Comparison of ENCODE assay signal across 21 mouse cellular contexts in the genomic region with DNA sequence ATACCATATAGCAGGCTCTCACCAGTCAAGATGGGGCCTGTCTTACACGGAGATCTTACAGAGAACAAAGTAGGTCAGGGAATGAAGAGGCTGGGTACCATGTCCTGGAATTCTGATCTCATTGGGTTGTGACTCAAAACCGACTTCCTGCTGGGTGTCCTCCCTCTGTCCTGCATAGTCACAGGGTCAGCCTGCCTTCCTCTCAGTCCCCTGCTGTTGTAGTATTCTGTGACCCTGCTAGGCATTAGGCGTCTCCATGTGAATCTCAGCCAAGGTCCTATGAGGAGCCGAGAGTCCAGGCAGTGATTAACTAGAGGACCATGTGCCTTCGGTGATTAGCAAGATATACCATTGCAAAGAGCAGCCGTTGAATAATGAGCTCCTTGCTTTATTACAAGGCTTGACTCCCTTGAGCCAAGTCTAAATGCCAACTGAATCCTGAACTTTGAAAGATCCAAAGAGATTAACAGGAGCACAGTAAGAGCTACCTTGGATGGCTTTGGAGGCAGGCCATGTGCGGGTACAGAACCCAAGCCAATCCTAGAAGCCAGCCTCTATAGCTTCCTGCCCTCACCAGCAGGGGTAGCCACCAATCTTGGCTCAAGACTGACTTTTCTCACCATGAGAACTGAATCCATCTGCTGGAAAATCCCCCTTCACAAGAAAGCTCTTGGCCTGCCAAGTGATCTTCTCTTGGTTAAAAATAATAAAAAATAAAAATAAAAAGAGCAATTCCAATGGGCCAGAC.
DNase-seq lines count a peak whose midpoint lies in the region; ATAC-seq lines count a peak whose summit lies in the region.
"Had no signal": no experiment of that assay in that cellular context is flagged by ENCODE, and none has a peak within 500 bp of the region (broad histone marks: within the 10 kb centered on the region; RNA-seq: fewer than 3 reads in every experiment).

No protein-coding gene starts in this region.

- no peak overlapping the region for H3K27ac ChIP-seq in heart, embryonic 12.5 days (ENCODE audit: poor library complexity, severe bottlenecking)
- H3K27ac ChIP-seq: embryonic facial prominence, embryonic 12.5 days; forebrain, embryonic 12.5 days; heart, adult 2 months; left cerebral cortex, adult 2 months; limb, embryonic 10.5 days had no signal

- no peaks in the 10 kb centered on the region for H3K27me3 ChIP-seq in heart, embryonic 12.5 days (replicated peaks)
- H3K27me3 ChIP-seq: embryonic facial prominence, embryonic 12.5 days; forebrain, embryonic 12.5 days had no signal

- WGBS in heart, embryonic 12.5 days = 71% methylated on average over 7 of the region's 7 CpGs

- H3K9ac ChIP-seq in heart, embryonic 12.5 days = no peak overlapping the region
- H3K9ac ChIP-seq: embryonic facial prominence, embryonic 12.5 days; forebrain, embryonic 12.5 days had no signal

- no peak for ATAC-seq in heart, embryonic 12.5 days (ENCODE audit: insufficient number of reproducible peaks, low FRiP score)
- ATAC-seq: hindbrain, embryonic 16.5 days; intestine, embryonic 16.5 days had no signal

- no peaks in the 10 kb centered on the region for H3K36me3 ChIP-seq in heart, embryonic 12.5 days
- H3K36me3 ChIP-seq: embryonic facial prominence, embryonic 12.5 days; forebrain, embryonic 12.5 days; limb, embryonic 10.5 days had no signal

- H3K4me1 ChIP-seq in heart, embryonic 12.5 days (replicated peaks) = peaks cover 14% of the 10 kb centered on the region
- H3K4me1 ChIP-seq: embryonic facial prominence, embryonic 12.5 days; forebrain, embryonic 12.5 days; limb, embryonic 10.5 days had no signal

- no peak overlapping the region for H3K4me2 ChIP-seq in heart, embryonic 12.5 days
- H3K4me2 ChIP-seq: embryonic facial prominence, embryonic 12.5 days; forebrain, embryonic 12.5 days had no signal

- H3K4me3 ChIP-seq in heart, embryonic 12.5 days = no peak overlapping the region
- H3K4me3 ChIP-seq: embryonic facial prominence, embryonic 12.5 days; erythroblast, embryonic 14.5 days; forebrain, embryonic 12.5 days; heart, adult 2 months; left cerebral cortex, adult 2 months; limb, embryonic 10.5 days had no signal

- H3K9me3 ChIP-seq in heart, embryonic 12.5 days (replicated peaks) = 0 out of 2 replicates have a peak, but pooled peaks cover 5% of the 10 kb centered on the region
- H3K9me3 ChIP-seq: embryonic facial prominence, embryonic 12.5 days; forebrain, embryonic 12.5 days; limb, embryonic 10.5 days had no signal

- intact Hi-C loops in left cerebral cortex, postnatal 4 days (cut with DNase I) = no loop called here
- intact Hi-C loops in left cerebral cortex, postnatal 10 days (cut with DNase I) = no loop called here

- DNase-seq in adrenal gland, adult 2 months = peak; percentile 12
- no peak for DNase-seq in adrenal gland, postnatal 25 days
- peak; percentile 58 for DNase-seq in left cerebral cortex, postnatal 4 days
- DNase-seq in left cerebral cortex, postnatal 10 days (ENCODE audit: extremely low spot score in 1 of 2, low spot score in 2 of 2) = no peak
- peak; percentile 30 to 51 for DNase-seq in cerebellum, adult 18-20 months
- DNase-seq in cerebellum, postnatal 14 days = peak; percentile 89 to 93
- no peak for DNase-seq in retina, postnatal 1 day
- DNase-seq: gastrocnemius, postnatal 36 days; heart, adult 2 months; heart, postnatal 36 days; kidney, postnatal 36 days; midbrain, embryonic 14.5 days; thymus, postnatal 14 days had no signal

Comparison
In these comparisons a context has a peak if more than half of its experiments do, and no peak if none do; other contexts are left out.
1. DNase-seq: peak in adrenal gland, adult 2 months (single experiment), left cerebral cortex, postnatal 4 days (single experiment), cerebellum, adult 18-20 months (2 of 2) and cerebellum, postnatal 14 days (2 of 2); none in adrenal gland, postnatal 25 days (single experiment), left cerebral cortex, postnatal 10 days (0 of 2) and retina, postnatal 1 day (single experiment).